Mouse (Mus musculus) cerebellum, adult 11-12 months (tissue): ENCODE data around the gene Alcam.
A peak's percentile ranks its signal among the peaks of the same experiment; 100 is the strongest.

Source experiments
- DNase-seq: peaks from one replicate; pipeline ENCODE4 v3.0.0; 2022

Alcam gene

GRCm38 (mm10) chr16:52363944-52364511 lies 89.8 kb downstream of the Alcam start:
- DNase-seq, result no peak

- no peak for DNase-seq
Measured at GRCm38 (mm10) chr16:52343467-52344033, 110.3 kb downstream of the Alcam start.

- no peak for DNase-seq
Measured at GRCm38 (mm10) chr16:52342694-52343466, 111.0 kb downstream of the Alcam start.

GRCm38 (mm10) chr16:52334084-52334483 lies 119.8 kb downstream of the Alcam start:
- DNase-seq, result no peak

- DNase-seq, result no peak
Measured at GRCm38 (mm10) chr16:52333631-52334030, 120.2 kb downstream of the Alcam start.

GRCm38 (mm10) chr16:52331341-52331830 lies 122.5 kb downstream of the Alcam start:
- DNase-seq, result no peak

- DNase-seq, result no peak
Measured at GRCm38 (mm10) chr16:52329420-52329819, 124.5 kb downstream of the Alcam start.

GRCm38 (mm10) chr16:52319229-52319628 lies 134.6 kb downstream of the Alcam start:
- DNase-seq, result no peak

GRCm38 (mm10) chr16:52311073-52311472 lies 142.8 kb downstream of the Alcam start:
- DNase-seq, result peak; percentile 24

- DNase-seq, result no peak
Measured at GRCm38 (mm10) chr16:52307016-52307415, 146.9 kb downstream of the Alcam start.

GRCm38 (mm10) chr16:52303532-52303902 lies 150.4 kb downstream of the Alcam start:
- no peak for DNase-seq

GRCm38 (mm10) chr16:52302790-52303531 lies 150.9 kb downstream of the Alcam start:
- DNase-seq, result no peak

- DNase-seq, result no peak
Measured at GRCm38 (mm10) chr16:52301730-52302129, 152.1 kb downstream of the Alcam start.

GRCm38 (mm10) chr16:52296376-52296775 lies 157.5 kb downstream of the Alcam start:
- no peak for DNase-seq

GRCm38 (mm10) chr16:52295535-52295934 lies 158.3 kb downstream of the Alcam start:
- no peak for DNase-seq

GRCm38 (mm10) chr16:52292440-52293048 lies 161.3 kb downstream of the Alcam start:
- DNase-seq, result no peak

- DNase-seq, result peak; percentile 27
Measured at GRCm38 (mm10) chr16:52280186-52280585, 173.7 kb downstream of the Alcam start.

GRCm38 (mm10) chr16:52265066-52265465 lies 188.8 kb downstream of the Alcam start:
- no peak for DNase-seq

GRCm38 (mm10) chr16:52263751-52264150 lies 190.1 kb downstream of the Alcam start:
- DNase-seq, result no peak

GRCm38 (mm10) chr16:52262582-52262981 lies 191.3 kb downstream of the Alcam start:
- DNase-seq, result no peak

- DNase-seq, result no peak
Measured at GRCm38 (mm10) chr16:52261755-52262154, 192.1 kb downstream of the Alcam start.

GRCm38 (mm10) chr16:52250935-52251334 lies 202.9 kb downstream of the Alcam start:
- no peak for DNase-seq

- DNase-seq, result no peak
Measured at GRCm38 (mm10) chr16:52250196-52250595, 203.7 kb downstream of the Alcam start.
